Mouse (Mus musculus): Measurements from ENCODE around the gene Rnf169.

DNA sequence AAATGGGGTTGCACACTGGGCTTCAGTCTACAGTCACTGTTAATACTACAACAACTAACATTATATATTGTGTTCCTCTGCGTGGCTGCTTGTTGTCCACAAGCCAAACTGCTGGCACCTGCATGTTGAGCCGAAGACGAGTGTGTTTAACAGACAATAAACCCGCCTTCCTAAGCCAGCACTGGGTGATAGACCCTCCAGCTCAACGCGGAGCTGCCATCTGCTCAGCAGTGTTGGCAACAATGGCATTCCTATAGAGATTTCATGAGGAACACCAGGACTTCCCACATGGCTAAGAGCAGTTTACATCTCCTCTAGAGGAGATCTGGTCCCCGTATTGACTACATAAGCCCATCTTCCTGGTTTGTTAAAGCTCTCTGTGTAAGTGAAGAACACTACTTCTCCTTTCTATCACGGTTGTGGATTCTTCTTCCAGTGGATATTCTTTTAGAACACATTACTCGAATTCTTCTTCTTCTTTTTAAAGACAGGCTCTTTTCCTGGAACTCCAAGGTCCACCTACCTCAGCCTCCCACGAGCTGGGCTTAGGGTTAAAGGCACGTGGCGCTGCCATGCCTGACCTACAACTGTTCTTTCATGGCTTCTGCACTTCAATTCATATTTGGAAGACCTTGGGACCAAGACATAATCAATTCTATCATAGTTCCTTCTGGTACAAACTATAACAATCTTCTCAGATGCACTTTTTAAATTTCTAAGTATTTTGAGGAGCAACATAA lies 22.9 kb downstream of the Rnf169 start:
- no peak for TF ChIP-seq CTCF (IDR thresholded peaks at IDR 0.05; ENCODE audit: low read depth)
- no peak for TF ChIP-seq EP300 (optimal IDR thresholded peaks at IDR 0.05)

Measured in stomach, postnatal 0 days (tissue).